Mouse (Mus musculus) myocyte (in vitro differentiated cells): Measurements from ENCODE around the gene Slc24a2.

Experiments used
- CEBPB ChIP-seq: IDR thresholded peaks from 2 replicates; pipeline ENCODE4 v1.6.1; 2011; ENCODE audit warnings: mild to moderate bottlenecking, moderate library complexity; ENCODE audit not compliant: poor library complexity, insufficient read depth, severe bottlenecking
- E2F4 ChIP-seq: IDR thresholded peaks from one replicate; pipeline ENCODE4 v1.6.1; 2011; ENCODE audit warnings: mild to moderate bottlenecking, control low read depth, moderate library complexity; ENCODE audit not compliant: insufficient read depth
- MAX ChIP-seq: IDR thresholded peaks from one replicate; pipeline ENCODE4 v1.6.1; 2011; ENCODE audit warnings: low read depth, mild to moderate bottlenecking, control low read depth
- MYOD1 ChIP-seq, 3 experiments: IDR thresholded peaks; one replicate each; pipeline ENCODE4 v1.6.1; 2011; ENCODE audit warnings: control low read depth in 2 of 3, low read depth in 2 of 3, mild to moderate bottlenecking in 2 of 3, moderate library complexity in 1 of 3; ENCODE audit not compliant: insufficient read length in 2 of 3, control insufficient read depth in 1 of 3
- POLR2A ChIP-seq: IDR thresholded peaks from one replicate; pipeline ENCODE4 v1.6.1; 2011; ENCODE audit warnings: low read depth, mild to moderate bottlenecking, control low read depth, moderate library complexity; ENCODE audit not compliant: insufficient read length
- POLR2AphosphoS2 ChIP-seq: IDR thresholded peaks from one replicate; pipeline ENCODE4 v1.6.1; 2011; ENCODE audit warnings: low read depth, control low read depth; ENCODE audit not compliant: insufficient read length
- REST ChIP-seq: IDR thresholded peaks from one replicate; pipeline ENCODE4 v1.6.1; 2011; ENCODE audit warnings: mild to moderate bottlenecking, control low read depth, moderate library complexity; ENCODE audit not compliant: insufficient read depth, insufficient read length
- TCF12 ChIP-seq: IDR thresholded peaks from one replicate; pipeline ENCODE4 v1.6.1; 2011; ENCODE audit warnings: mild to moderate bottlenecking, control low read depth; ENCODE audit not compliant: poor library complexity, insufficient read depth, severe bottlenecking
- TCF3 ChIP-seq: IDR thresholded peaks from one replicate; pipeline ENCODE4 v1.6.1; 2011; ENCODE audit warnings: low read depth, control low read depth; ENCODE audit not compliant: insufficient read length
- USF1 ChIP-seq: IDR thresholded peaks from one replicate; pipeline ENCODE4 v1.6.1; 2011; ENCODE audit warnings: low read depth, mild to moderate bottlenecking, control low read depth, moderate library complexity

GRCm38 (mm10) chr4:87202081-87202480 is 28.2 kb downstream of the Slc24a2 start:
- TF ChIP-seq POLR2A: no peak
- TF ChIP-seq E2F4: no peak
- no peak for TF ChIP-seq MYOD1 (IDR thresholded peaks at IDR 0.05; ENCODE audit: control insufficient read depth in 1 of 3, insufficient read length in 2 of 3, low read depth in 2 of 3)
- TF ChIP-seq USF1: no peak
- no peak for TF ChIP-seq REST
- TF ChIP-seq CEBPB: no peak
- TF ChIP-seq TCF3: no peak
- TF ChIP-seq POLR2AphosphoS2: no peak
- TF ChIP-seq TCF12: no peak
- no peak for TF ChIP-seq MAX
